Mouse (Mus musculus) adrenal gland, postnatal 36 days (tissue): ENCODE data around the gene Aire. TPM values are rescaled to one million over a fixed set of nuclear protein-coding genes. Genes with fewer than 3 reads are reported as not detected.
"Not testable (repeated sequence)": the region's sequence is repeated elsewhere in the genome, so short reads cannot be mapped to it uniquely, and the experiment has no call there.

Source experiments
- DNase-seq, 2 experiments: peaks; one replicate each; pipeline ENCODE4 v3.0.0; 2021; ENCODE audit warnings: mixed read lengths in 1 of 2
- total RNA-seq, 2 experiments: library from RNA; stranded (reverse); gene quantifications; 2 replicates each; pipeline ENCODE4 v1.2.3; 2021

Aire gene
- total RNA-seq, 2 experiments from 2014 or later: not detected

GRCm38 (mm10) chr10:78049519-78050035 lies 6.2 kb upstream of the Aire start:
- DNase-seq: no peak

DNA sequence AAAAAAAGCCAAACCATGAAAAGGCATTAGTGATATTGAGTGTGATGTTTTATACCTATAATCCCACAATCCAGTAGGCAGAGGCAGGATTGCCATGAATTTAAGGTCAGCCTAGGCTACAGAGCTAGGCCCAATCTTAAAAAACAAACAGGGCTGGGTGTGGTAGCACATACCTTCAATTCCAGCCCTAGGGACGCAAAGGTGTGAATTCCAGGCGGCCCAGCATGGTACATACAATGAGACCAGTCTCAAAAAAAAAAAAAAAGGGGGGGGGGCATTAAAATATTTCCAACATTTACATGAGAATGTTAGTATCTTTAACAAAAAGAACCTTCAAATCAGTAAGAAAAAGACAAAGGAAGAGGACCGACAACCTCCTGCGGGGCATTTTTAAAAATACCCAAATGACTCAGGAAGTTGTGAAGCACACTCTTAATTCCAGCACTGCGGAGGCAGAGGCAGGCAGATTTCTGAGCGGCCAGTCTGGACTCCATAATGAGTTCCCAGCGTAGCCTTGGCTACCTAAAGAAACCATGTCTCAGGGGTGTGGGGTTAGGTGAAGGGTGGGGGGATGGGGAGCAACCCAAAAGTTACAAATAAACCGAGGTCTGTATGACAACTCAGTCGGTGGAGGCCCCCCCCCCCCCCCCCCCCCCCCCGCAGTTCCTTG lies 4.8 kb upstream of the Aire start:
- no peak for DNase-seq

DNA sequence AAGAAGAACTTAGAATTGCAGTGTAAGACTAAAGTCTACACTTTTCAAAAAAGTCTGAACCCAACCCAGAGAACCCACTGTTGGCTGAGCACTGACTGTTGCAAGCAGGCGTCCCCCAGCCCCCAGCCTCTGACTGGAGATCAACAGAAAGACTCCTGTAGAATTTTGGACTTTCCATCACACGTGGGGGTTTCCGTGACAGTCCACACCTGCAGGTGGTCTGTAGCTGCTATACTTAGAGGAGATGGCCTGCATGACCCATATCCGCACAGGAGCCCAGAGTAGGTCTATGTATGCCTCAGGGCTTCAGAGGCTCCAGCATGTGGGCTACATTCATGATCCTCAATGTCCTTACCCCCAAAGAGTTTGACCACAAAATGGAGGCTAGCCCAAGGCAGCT lies 3.0 kb upstream of the Aire start:
- DNase-seq: no peak

DNA sequence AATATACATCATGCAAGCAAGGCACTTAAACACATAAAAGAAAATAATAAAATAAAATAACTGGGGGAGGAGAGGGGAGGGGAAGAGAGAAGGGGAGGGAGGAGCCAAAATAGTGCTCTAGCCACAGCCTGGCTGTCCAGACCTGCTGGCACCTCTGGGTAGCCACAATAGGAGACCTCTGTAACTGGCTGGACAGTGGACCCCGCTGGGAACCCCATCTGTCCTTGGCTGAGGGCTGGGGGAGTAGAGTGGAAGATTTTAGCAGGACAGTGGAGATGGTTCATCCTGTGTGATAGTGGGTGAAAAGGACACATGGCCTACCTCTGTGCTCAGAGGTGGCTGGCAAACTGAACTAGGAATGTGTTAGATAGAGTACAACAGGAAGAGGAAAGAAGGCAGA lies 1.1 kb upstream of the Aire start:
- DNase-seq: no peak

DNA sequence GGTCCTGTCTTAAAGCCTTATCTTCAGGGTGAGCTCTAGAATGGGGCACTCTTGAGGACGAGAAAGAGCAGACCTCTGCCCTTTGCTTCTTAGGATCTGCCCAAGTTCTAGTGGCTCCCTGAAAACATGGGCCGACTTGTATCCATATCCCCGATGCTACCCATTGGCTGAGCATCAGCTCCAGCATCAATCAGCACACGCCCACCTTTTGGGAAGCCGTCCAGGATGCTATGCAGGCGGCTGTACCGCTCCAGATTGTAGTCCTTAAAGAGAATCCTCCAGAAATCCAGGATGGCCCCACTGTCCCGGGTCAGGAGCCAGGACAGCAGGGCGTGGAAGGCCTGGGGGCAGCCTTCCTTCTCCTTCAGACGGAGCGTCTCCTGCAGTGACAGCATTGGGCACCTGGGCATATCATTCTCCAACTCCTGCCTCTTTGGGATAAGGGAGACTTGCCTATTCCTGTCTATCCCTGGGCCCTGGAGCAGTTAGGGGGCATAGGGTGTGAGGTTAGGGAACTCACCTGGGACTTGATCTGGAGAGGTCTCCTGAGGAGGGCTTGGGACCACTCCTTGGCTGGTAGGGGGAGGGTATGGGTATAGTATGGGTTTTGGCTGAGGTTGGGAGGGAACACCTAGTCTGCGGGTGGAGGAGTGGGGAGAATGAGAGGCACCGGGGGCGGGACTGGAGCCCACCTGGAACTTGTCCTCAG lies 559 bp downstream of the Aire start:
- no peak for DNase-seq

GRCm38 (mm10) chr10:78042096-78042495 lies 1.3 kb downstream of the Aire start:
- DNase-seq: no peak

GRCm38 (mm10) chr10:78041647-78042046 lies 1.8 kb downstream of the Aire start, which contains the start of gene Dnmt3l:
Gene Dnmt3l, plus strand, starts transcription at chr10:78041947.
- DNase-seq: no peak

GRCm38 (mm10) chr10:78037139-78037538 lies 6.3 kb downstream of the Aire start:
- no peak for DNase-seq

DNA sequence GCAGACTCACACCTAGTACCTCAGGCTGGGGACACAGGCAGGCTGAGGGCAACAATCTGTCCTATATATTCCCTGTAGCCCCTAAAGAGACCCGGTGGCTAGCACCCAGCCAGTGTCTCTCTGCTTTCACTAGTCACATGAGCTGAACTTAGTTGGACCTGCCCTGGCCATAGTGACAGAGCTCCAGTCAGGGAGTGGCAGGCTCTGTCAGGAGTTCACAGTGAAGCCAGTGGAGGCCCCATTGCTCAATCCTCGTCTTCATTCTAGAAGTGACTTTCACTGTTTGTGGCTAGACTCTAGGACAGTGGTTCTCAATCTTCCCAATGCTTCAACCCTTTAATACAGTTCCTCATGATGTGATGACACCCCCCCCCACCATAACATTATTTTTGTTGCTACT lies 11.4 kb downstream of the Aire start:
- no peak for DNase-seq

GRCm38 (mm10) chr10:78029080-78029479 lies 14.3 kb downstream of the Aire start:
- no peak for DNase-seq

DNA sequence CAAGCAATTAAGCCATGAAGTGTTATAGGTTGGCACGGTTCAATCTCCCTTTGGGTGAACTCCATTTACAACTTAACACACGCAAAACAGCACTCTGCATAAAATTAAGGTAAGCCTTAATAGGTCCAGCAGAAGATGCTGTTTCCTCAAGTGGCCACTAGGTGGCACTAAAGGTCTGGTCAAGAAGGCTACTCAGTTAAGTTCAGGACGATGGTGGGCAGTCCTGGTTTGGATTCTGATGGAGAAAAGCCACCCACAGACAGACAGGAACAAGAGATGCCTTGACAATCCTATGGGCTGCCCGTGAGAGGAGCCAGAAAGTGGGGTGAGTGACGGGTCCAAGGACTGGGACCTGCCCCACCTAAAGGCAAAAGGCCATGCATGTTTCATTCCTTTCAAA lies 15.3 kb downstream of the Aire start:
- peak; percentile 74 to 77 for DNase-seq

- DNase-seq: not testable (repeated sequence)
These were observed 18.0 kb downstream of the Aire start for GRCm38 (mm10) chr10:78025453-78025852.

DNA sequence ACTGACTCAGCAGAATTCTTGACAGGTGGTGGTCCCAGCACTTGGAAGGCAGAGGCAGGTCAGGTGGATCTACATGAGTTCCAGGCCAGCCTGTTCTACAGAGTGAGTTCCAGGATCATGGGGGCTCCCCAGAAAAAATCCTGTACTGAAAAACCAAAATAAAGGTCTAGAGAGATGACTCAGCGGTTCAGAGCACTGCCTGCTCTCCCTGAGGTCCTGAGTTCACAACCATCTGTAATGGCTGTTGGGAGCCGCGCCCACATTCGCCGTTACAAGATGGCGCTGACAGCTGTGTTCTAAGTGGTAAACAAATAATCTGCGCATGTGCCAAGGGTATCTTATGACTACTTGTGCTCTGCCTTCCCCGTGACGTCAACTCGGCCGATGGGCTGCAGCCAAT lies 23.4 kb downstream of the Aire start:
- not testable (repeated sequence) for DNase-seq

GRCm38 (mm10) chr10:78019291-78019690 lies 24.1 kb downstream of the Aire start:
- no peak for DNase-seq

- peak; percentile 84 to 91 for DNase-seq
These were observed 24.6 kb downstream of the Aire start for GRCm38 (mm10) chr10:78018797-78019203.

- DNase-seq: no peak
These were observed 27.0 kb downstream of the Aire start for GRCm38 (mm10) chr10:78016366-78016765.

DNA sequence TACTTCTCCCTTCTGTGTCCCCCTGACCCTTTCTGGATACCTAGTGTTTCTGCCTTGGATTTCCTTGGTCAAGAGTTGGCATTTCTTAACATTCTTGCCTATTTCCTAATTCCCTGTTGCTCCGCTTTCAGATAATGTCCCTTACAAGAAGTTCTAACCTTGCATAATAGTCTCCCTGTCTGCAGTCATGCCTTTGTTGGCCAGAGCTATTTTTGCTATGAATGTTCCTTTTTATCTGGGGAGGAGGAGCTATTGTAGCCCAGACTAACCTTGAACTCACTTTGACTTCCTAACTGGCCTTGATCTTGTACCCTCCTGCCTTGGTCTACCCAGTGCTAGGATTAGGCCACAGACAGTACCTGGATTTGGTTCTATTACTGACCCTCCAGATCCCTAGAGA lies 27.9 kb downstream of the Aire start:
- no peak for DNase-seq

DNA sequence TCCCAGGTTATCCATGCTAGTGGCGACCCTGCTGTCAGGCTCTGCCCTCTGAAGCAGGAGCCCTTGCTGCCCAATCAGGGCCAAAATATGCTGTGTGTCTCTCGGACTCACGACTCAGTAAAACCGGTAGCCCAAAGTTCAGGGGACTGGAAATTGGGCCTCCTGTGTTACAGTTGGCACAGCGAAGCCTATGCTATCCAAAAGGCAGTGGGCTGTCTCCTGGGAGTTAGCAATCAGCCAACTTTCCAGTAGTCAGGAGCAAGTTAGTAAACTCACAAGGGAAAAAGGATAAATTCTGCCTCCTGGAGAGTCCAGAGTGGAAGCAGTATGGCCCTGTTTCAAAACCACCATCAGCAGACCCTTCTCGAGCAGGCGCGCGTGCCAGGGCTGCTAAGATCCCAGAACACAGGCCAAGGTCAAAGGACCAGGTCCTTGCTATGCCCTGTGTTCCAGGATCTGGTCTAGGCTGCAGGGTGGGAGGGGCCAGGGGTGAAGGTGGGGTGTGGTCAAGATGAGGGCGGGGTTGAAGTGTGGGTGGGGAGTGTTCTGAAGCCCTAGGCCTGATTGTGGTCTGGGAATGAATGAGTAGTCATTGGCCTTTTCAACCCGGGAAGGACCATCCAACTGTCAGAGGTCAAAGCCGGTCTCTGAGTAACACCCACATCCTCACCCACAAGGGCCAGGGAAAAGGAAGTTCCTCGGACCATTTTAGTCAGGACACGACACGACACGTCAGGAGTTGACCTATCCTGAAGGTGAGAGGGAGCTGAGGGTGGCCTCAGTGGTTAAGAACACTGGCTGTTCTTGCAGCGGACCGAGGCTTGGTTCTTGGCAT lies 30.5 kb downstream of the Aire start:
- peak in 1 of 2 experiments; percentile 40 for DNase-seq

DNA sequence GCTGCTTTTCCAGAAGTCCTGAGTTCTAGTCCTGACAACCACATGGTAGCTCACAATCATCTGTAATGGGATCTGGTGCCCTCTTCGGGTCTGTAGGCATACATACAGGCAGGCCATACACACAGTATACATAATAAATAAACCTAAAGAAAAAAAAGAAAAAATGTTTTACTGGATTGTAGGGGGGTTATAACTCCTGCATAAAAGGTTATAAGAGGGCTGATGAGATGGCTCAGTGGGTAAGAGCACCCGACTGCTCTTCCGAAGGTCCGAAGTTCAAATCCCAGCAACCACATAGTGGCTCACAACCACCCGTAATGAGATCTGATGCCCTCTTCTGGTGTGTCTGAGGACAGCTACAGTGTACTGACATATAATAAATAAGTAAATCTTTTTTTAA lies 32.3 kb downstream of the Aire start:
- not testable (repeated sequence) for DNase-seq

GRCm38 (mm10) chr10:78010335-78010734 lies 33.1 kb downstream of the Aire start:
- DNase-seq: no peak

DNA sequence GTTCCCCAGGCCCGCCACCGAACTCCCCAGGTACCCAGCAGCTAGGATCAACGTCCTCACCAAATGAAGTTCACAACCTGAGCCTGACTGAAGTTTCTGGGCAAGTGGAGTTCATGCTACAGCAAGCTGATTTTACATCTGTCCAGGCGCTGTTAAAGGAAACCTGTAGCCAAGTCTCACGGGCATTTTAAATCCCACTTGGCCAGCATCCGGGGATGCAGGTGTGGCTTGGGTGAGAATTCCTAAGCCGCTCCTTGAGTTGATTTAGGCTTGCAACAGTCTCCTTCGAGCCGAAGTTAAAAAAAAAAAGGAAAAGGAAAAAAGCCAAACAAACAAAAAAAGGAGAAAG lies 33.5 kb downstream of the Aire start, which contains the start of gene Pfkl:
Gene Pfkl (minus strand): TSS at position 139 of the 349 bp plus-strand sequence.
- DNase-seq: no peak

- DNase-seq: peak; percentile 98 to 99
These were observed 34.0 kb downstream of the Aire start for GRCm38 (mm10) chr10:78009184-78009944.
